Mouse (Mus musculus) ES-Bruce4 (cell line): ENCODE data around the gene Pfkfb4. TPM values are rescaled to one million over a fixed set of nuclear protein-coding genes. Genes with fewer than 3 reads are reported as not detected.

Experiments used
- H3K27ac ChIP-seq: 2 replicates; pipeline ENCODE4 v1.5.1; 2012; ENCODE audit warnings: low read length, inconsistent platforms; ENCODE audit not compliant: insufficient read depth
- H3K27me3 ChIP-seq: 2 replicates; pipeline ENCODE4 v1.6.1; 2012; ENCODE audit warnings: mild to moderate bottlenecking, low read length, inconsistent platforms; ENCODE audit not compliant: control insufficient read depth, poor library complexity, insufficient read depth, severe bottlenecking
- H3K36me3 ChIP-seq: 2 replicates; pipeline ENCODE4 v1.6.1; 2012; ENCODE audit warnings: inconsistent platforms, mild to moderate bottlenecking, low read length, moderate library complexity; ENCODE audit not compliant: control insufficient read depth, poor library complexity, insufficient read depth, severe bottlenecking
- H3K4me1 ChIP-seq: one replicate; pipeline ENCODE4 v1.8.1; 2011; ENCODE audit warnings: low read length; ENCODE audit not compliant: control insufficient read depth, insufficient read depth
- H3K4me3 ChIP-seq: 2 replicates; pipeline ENCODE4 v1.5.1; 2011; ENCODE audit warnings: low read depth, mild to moderate bottlenecking, low read length
- H3K9ac ChIP-seq: 2 replicates; pipeline ENCODE4 v1.6.1; 2012; ENCODE audit warnings: low read depth, mild to moderate bottlenecking, inconsistent platforms; ENCODE audit not compliant: poor library complexity, severe bottlenecking
- H3K9me3 ChIP-seq: replicated peaks from 2 replicates; pipeline ENCODE4 v1.6.1; 2012; ENCODE audit warnings: mild to moderate bottlenecking, low read length, inconsistent platforms; ENCODE audit not compliant: control insufficient read depth, poor library complexity, insufficient read depth, severe bottlenecking
- CTCF ChIP-seq: IDR thresholded peaks from one replicate; pipeline ENCODE4 v1.8.1; 2011; ENCODE audit warnings: low read depth, low read length
- EP300 ChIP-seq: IDR thresholded peaks from 2 replicates; pipeline ENCODE4 v1.6.1; 2011; ENCODE audit warnings: low read depth, low read length; ENCODE audit not compliant: insufficient read depth
- POLR2A ChIP-seq: IDR thresholded peaks from one replicate; pipeline ENCODE4 v1.8.1; 2011; ENCODE audit warnings: low read length; ENCODE audit not compliant: insufficient read depth
- polyA plus RNA-seq: library from polyadenylated mRNA; stranded (reverse); fragments of >200 nt; gene quantifications from 2 replicates; pipeline ENCODE4 v1.2.4, GENCODE M21; 2011; ENCODE audit warnings: low read depth; ENCODE audit not compliant: missing spikeins, insufficient read depth, insufficient read length

The Pfkfb4 gene
- polyA plus RNA-seq, result 3.9 and 4.4 TPM in 2 replicates

DNA sequence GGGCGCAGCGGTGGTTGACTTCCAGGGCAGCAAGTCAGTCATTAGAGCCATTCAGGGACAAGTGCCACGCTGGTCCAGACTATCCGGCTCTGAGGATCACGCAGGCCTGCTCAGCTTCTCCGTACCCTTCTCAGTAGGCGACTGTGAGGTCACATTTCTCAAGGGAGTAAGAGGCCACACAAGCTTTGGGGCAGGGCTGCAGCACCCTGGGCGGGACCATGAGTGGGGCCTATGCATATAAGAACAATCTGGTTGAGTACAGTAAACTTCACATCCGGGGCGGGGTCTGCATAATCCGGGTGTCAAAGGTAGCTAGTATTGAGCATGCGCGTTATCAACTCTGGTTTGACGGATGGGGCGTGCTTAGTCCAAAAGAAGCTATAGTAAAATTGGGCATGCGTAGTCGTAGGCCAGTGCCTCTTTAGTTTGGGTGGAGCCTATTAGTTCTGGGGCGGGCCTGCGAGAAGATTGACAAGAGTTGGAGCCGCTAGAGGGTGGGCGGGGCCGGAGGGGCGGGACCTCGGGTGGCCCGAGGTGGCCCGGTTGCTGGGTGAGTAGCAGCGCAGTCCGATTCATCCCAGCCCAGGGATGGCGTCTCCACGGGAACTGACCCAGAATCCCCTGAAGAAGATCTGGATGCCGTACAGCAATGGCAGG lies at the start of gene Pfkfb4:
Gene Pfkfb4 (plus strand): TSS at position 351 of the 657 bp plus-strand sequence.
- Histone ChIP-seq H3K27ac (peak within 1 kb of the TSS; percentile 68), H3K27me3 (no peaks in the 10 kb centered on the region), H3K9me3 (no peaks in the 10 kb centered on the region), H3K4me1 (peaks cover 2% of the 10 kb centered on the region), H3K9ac (peak within 1 kb of the TSS; percentile 34), H3K4me3 (peak within 1 kb of the TSS; percentile 85), H3K36me3 (no peaks in the 10 kb centered on the region)
- TF ChIP-seq CTCF (no peak), POLR2A (peak; percentile 84), EP300 (0 out of 2 replicates have a peak, but pooled peaks have one; percentile 4)

DNA sequence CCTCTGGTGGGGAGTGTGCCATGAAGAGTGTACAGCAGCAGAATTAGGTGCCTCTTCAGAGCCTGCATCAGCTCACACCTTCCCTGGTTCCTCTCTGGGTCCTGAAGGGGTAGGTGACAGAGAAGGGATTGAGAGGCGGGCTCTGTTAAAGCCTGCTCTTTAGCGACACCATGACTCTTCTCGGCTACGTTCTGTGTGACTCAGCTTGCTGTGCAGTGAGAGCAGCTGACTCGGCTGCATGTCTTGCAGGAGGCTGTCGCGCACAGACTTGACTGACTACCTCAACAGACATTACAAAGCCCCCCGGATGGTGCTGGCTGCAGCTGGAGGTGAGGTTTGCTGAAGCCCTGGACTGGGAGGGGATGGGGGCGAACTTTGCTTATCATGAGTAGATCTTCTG lies 46.5 kb upstream of the Pfkfb4 start:
- no peaks in the 10 kb centered on the region for H3K27me3 ChIP-seq
- no peak overlapping the region for H3K4me3 ChIP-seq
- peaks cover 74% of the 10 kb centered on the region for H3K36me3 ChIP-seq
- H3K9ac ChIP-seq, result no peak overlapping the region
- no peak overlapping the region for H3K27ac ChIP-seq
- no peaks in the 10 kb centered on the region for H3K4me1 ChIP-seq
- no peaks in the 10 kb centered on the region for H3K9me3 ChIP-seq
- TF ChIP-seq EP300 (no peak), CTCF (no peak), POLR2A (no peak)

DNA sequence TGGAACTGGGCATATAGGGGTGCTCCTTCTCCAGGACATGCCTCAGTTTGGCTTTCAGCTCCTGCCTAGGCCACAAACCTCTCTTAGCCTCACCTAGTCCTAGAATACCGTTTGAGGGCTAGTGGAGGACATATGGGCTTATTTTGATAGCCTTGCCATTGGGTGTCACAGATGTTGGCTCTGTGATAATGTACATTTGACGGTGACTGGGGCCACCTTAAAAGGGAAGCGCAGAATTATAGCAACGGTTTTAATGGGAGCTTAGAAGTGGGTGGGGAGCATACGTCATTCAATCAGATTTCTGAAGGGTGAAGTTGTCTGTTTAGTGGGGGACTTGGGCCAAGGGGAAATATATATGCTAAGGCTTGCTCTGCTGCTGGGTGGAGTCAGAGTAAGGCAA lies 46.0 kb upstream of the Pfkfb4 start:
- H3K4me1 ChIP-seq, result no peaks in the 10 kb centered on the region
- H3K27ac ChIP-seq, result no peak overlapping the region
- H3K27me3 ChIP-seq, result no peaks in the 10 kb centered on the region
- no peaks in the 10 kb centered on the region for H3K9me3 ChIP-seq
- TF ChIP-seq POLR2A (no peak), CTCF (no peak), EP300 (no peak)
- H3K4me3 ChIP-seq, result no peak overlapping the region
- H3K36me3 ChIP-seq, result peaks cover 72% of the 10 kb centered on the region
- no peak overlapping the region for H3K9ac ChIP-seq

DNA sequence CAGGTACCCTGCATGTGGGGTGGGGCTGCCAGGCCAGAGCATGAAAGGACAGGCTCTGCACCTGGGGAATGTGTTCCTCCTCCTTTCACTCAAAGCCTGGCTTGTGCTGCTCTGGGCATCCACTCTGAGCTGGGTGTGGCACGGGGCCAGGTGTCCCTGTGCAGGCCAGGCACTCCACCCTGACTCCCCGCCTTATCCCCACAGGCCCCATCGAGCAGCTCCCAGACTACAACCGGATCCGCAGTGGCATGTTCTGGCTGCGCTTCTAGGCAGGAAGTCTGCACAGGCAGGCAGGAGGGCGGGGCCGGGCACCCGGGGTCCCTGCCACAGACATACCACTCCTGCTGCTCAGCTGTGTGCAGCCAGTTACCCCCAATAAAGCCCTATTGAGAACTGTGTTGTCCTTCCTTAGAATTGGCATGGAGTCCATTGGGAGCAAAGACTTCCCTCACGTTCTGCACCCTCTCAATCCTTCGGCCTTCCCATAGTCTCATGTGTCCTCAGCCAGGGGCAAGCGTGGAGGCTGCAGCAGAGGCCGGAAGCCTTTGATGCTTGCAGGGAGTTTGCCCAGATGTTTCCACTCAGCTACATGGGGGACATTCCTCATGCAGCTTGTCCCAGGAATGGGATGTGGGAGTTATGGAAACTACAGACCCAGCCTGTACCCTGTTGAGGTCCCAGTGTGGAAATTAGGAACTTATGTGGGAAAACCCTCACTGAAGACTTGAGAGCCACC lies 42.2 kb upstream of the Pfkfb4 start:
- Histone ChIP-seq H3K4me1 (no peaks in the 10 kb centered on the region), H3K9ac (no peak overlapping the region), H3K9me3 (no peaks in the 10 kb centered on the region), H3K27me3 (no peaks in the 10 kb centered on the region), H3K4me3 (no peak overlapping the region), H3K36me3 (peaks cover 48% of the 10 kb centered on the region), H3K27ac (0 out of 2 replicates have a peak overlapping the region, but pooled peaks have one; percentile 31)
- no peak for TF ChIP-seq CTCF
- TF ChIP-seq POLR2A, result no peak
- TF ChIP-seq EP300, result no peak

DNA sequence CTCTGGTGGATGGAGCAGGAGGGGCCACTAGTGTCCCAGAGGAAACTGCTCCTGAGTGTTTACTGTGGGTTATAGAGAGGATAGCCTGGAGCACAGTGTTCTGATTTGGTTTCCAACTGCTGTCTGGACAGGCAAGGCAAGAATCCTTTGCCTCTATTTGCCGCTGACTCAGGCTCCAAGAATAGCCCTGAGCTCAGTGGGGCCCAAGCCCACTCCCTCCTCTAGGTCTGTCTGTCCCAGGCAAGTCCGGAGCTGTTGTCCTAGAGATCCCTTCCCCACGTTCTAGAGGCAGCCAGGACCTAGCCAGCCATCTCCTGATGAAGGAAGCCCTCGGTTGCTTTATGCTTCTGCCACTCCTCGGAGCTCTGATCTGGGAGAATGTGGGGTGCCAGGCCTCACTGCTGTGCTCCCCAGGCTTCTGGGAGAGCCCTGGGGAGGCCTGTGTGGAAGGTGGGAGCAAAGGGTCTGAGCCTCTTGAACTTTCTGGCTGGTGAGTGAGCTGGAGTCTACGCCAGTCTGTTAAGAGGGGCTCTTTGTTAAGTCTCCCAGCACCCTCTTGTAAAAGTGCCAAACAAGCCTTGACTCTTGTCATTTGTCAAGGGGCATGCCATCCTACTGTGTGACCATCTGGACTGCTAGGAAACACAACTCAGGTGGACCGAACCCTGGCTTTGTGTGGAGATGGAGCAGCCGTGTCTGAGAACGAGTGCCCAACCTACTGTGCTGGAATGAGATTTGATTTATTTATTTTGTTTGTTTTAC lies 41.4 kb upstream of the Pfkfb4 start:
- Histone ChIP-seq H3K27ac (peak overlapping the region; percentile 31; the same call in 1 of the 2 replicates), H3K36me3 (peaks cover 41% of the 10 kb centered on the region), H3K4me1 (no peaks in the 10 kb centered on the region), H3K27me3 (no peaks in the 10 kb centered on the region), H3K9me3 (no peaks in the 10 kb centered on the region), H3K9ac (no peak overlapping the region), H3K4me3 (no peak overlapping the region)
- TF ChIP-seq CTCF (no peak), EP300 (no peak), POLR2A (no peak)
